Mouse (Mus musculus): Measurements from ENCODE around the gene Tctex1d1.

- TF ChIP-seq CTCF (IDR thresholded peaks at IDR 0.05; ENCODE audit: control insufficient read depth, insufficient read depth, low read length) (no peak), POLR2A (IDR thresholded peaks at IDR 0.05; ENCODE audit: borderline replicate concordance, control insufficient read depth, low read depth, low read length) (no peak)
These were observed 47.7 kb upstream of the Tctex1d1 start for GRCm38 (mm10) chr4:102930679-102931078.
